Mouse (Mus musculus) stomach, embryonic 14.5 days (tissue): ENCODE results near the gene Taf3. TPM values are rescaled to one million over a fixed set of nuclear protein-coding genes. Genes with fewer than 3 reads are reported as not detected.

Experiments
- ATAC-seq: fragments of 200-750 bp; cut with Nextera tagmentation; 2 replicates; pipeline ENCODE4 v1.8.0; 2017; ENCODE audit warnings: low read depth, moderate TSS enrichment; ENCODE audit not compliant: insufficient number of reproducible peaks, insufficient read depth, low FRiP score
- H3K27ac ChIP-seq: fragments of 300-500 bp; sonication (generic); 2 replicates; pipeline ENCODE4 v1.5.1; 2014; ENCODE audit warnings: mild to moderate bottlenecking, low read length, moderate library complexity, mixed read lengths
- H3K27me3 ChIP-seq: fragments of 300-500 bp; sonication (generic); 2 replicates; pipeline ENCODE4 v1.6.1; 2014; ENCODE audit warnings: low read length, control low read depth, mixed read lengths; ENCODE audit not compliant: control insufficient read depth, insufficient read depth
- H3K36me3 ChIP-seq: fragments of 300-500 bp; sonication (generic); 2 replicates; pipeline ENCODE4 v1.6.1; 2014; ENCODE audit warnings: mild to moderate bottlenecking, control low read depth, low read length, moderate library complexity, mixed read lengths; ENCODE audit not compliant: control insufficient read depth, insufficient read depth
- H3K4me1 ChIP-seq: fragments of 300-500 bp; sonication (generic); 2 replicates; pipeline ENCODE4 v1.6.1; 2014; ENCODE audit warnings: low read length, control low read depth, mixed read lengths; ENCODE audit not compliant: control insufficient read depth, insufficient read depth
- H3K4me2 ChIP-seq: fragments of 300-500 bp; sonication (generic); replicated peaks from 2 replicates; pipeline ENCODE4 v1.6.1; 2014; ENCODE audit warnings: low read depth, low read length, control low read depth
- H3K4me3 ChIP-seq: fragments of 300-500 bp; sonication (generic); 2 replicates; pipeline ENCODE4 v1.5.1; 2014; ENCODE audit warnings: low read depth, low read length, control low read depth
- H3K9ac ChIP-seq: fragments of 300-500 bp; sonication (generic); replicated peaks from 2 replicates; pipeline ENCODE4 v1.6.1; 2014; ENCODE audit warnings: low read depth, mild to moderate bottlenecking, control low read depth, low read length, moderate library complexity, mixed read lengths
- H3K9me3 ChIP-seq: fragments of 300-500 bp; sonication (generic); 2 replicates; pipeline ENCODE4 v1.6.1; 2016; ENCODE audit warnings: low read depth, low read length, control low read depth; ENCODE audit not compliant: control insufficient read depth
- WGBS: fragments of 180-500 bp; shearing (Covaris S2); extraction: QIAGEN DNeasy Blood & Tissue Kit; methylation state at CpG from one replicate; pipeline ENCODE4 v1.1.7; 2014; 5-methylcytosine and 5-hydroxymethylcytosine counted together
- polyA plus RNA-seq: library from polyadenylated mRNA; unstranded; fragments of >200 nt; fragmentation: Nextera tagmentation; extraction: Ambion mirVana; gene quantifications from 2 replicates; pipeline ENCODE4 v1.2.1, GENCODE M21; 2014

Gene Taf3
- polyA plus RNA-seq, 1 experiment from 2014 or later, result 14.3 TPM

DNA sequence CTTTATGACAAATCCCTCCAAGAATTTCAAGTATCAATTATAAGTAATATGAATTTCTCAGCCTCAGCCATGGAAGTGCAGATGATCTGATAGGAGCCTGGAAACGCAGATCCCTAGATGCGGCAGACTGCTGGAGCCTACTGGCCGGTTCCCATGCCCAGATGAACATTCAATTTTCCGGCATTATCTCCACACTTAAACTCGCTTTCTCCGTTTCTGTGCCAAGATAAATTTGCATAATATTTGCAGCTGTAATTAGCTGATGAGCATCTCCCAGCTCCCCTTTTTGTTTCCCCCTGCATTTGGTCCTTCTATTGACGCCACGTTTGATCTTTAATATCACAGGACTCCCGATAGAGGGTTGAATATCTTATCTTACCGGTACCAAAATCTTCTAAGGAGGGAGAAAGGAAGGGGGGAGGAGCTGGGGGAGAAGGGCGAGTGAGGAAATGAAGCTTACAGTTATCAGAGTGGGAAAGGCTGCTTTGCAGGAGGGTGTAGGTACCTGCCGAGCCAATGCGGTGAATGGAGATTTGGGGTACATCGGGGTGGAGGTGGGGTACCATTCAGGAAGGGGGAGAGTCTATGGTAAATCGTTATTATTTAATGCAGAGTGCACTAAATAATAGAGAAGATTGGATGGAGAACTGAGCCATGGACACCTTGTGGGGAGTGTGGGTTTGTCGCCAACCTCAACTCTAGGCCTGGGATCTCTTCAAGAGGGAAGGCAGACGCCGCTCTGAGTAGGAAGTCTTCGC lies 153.4 kb downstream of the Taf3 start:
- peaks cover 65% of the 10 kb centered on the region for H3K27me3 ChIP-seq
- WGBS, result 1% methylated on average over 19 of the region's 19 CpGs
- no peak overlapping the region for H3K4me2 ChIP-seq
- H3K4me3 ChIP-seq, result no peak overlapping the region
- H3K4me1 ChIP-seq, result no peaks in the 10 kb centered on the region
- ATAC-seq, result no peak
- no peak overlapping the region for H3K9ac ChIP-seq
- no peaks in the 10 kb centered on the region for H3K36me3 ChIP-seq
- H3K9me3 ChIP-seq, result no peaks in the 10 kb centered on the region
- H3K27ac ChIP-seq, result no peak overlapping the region

DNA sequence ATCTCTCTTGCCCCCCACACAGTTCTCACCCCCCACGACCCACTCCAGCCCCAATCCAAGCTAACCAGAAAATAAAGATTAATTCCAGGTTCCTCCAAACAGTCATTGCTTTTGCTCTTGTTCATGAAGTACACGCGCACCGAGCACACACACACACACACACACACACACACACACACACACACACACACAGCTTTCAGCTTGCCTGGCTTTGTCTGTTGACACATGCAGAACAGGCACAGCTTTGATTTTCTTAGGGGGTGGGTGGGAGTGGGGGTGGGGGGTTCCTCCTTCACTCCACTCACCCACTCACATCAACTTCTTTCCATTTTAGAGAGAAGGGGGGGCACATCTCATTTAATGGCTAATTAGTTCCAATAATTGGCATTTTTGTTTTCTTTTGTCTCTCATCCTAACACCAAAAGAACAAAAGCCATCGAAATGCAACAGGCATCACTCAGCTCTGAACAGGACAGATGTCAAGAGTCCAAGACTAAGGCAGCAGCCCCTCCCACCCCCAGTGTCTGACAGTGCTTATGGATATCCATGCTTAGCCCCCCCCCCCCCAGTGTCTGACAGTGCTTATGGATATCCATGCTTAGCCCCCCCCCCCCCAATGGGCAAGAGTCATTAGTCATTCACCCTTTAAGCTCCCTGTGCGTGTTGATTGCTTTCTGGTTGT lies 155.0 kb downstream of the Taf3 start:
- H3K36me3 ChIP-seq, result no peaks in the 10 kb centered on the region
- no peak overlapping the region for H3K4me3 ChIP-seq
- no peak overlapping the region for H3K27ac ChIP-seq
- H3K9me3 ChIP-seq, result no peaks in the 10 kb centered on the region
- H3K4me1 ChIP-seq, result no peaks in the 10 kb centered on the region
- H3K4me2 ChIP-seq, result no peak overlapping the region
- WGBS, result 0% methylated on average over 6 of the region's 6 CpGs
- no peak overlapping the region for H3K9ac ChIP-seq
- ATAC-seq, result no peak
- H3K27me3 ChIP-seq, result peaks cover 70% of the 10 kb centered on the region

DNA sequence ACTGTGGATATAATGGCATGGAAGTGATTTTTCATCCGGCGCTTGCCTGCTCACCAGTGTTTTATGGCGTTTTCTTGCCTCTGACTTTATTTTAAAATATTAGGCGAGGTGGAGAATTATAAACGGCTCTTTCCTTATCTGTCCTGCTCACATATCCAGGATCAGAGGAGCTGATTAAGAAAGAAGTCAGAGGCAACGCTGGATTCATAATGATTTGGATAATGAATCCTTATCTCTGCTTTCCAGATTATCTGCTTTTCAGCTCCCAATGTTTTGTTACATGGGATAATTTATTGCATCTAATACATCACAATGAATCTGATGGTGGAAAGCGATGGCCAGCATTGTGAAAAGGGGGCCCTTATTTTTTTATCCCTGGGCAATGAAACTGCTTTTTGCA lies 155.9 kb downstream of the Taf3 start:
- no peaks in the 10 kb centered on the region for H3K4me1 ChIP-seq
- H3K27me3 ChIP-seq, result peaks cover 68% of the 10 kb centered on the region
- H3K4me2 ChIP-seq, result no peak overlapping the region
- no peaks in the 10 kb centered on the region for H3K36me3 ChIP-seq
- 5% methylated on average over 7 of the region's 7 CpGs for WGBS
- no peak overlapping the region for H3K9ac ChIP-seq
- no peak overlapping the region for H3K4me3 ChIP-seq
- no peak overlapping the region for H3K27ac ChIP-seq
- ATAC-seq, result no peak
- no peaks in the 10 kb centered on the region for H3K9me3 ChIP-seq

DNA sequence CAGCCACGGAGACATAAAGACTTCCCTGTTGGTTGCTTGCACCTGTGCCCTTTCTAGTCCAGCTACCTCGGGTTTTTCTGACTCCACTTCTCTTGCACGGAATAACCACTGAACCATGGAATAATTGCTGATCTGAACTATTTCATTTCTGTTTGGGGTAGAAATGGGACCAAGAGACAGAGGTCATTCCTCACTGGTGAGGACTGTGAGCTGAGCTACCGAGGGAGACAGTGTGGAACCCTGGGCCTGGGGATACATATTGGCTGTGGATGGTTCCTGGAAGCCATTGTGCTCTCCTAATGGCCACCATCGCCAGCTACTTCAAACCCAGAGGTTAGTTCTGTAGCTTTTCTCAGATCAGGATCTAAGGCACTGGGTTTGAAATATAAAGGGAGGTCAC lies 157.5 kb downstream of the Taf3 start:
- Histone ChIP-seq H3K4me3 (no peak overlapping the region), H3K9ac (no peak overlapping the region), H3K27ac (no peak overlapping the region), H3K4me2 (no peak overlapping the region), H3K9me3 (no peaks in the 10 kb centered on the region), H3K4me1 (no peaks in the 10 kb centered on the region), H3K27me3 (peaks cover 65% of the 10 kb centered on the region), H3K36me3 (no peaks in the 10 kb centered on the region)
- WGBS, result 4% methylated on average over 5 of the region's 5 CpGs
- ATAC-seq, result no peak

DNA sequence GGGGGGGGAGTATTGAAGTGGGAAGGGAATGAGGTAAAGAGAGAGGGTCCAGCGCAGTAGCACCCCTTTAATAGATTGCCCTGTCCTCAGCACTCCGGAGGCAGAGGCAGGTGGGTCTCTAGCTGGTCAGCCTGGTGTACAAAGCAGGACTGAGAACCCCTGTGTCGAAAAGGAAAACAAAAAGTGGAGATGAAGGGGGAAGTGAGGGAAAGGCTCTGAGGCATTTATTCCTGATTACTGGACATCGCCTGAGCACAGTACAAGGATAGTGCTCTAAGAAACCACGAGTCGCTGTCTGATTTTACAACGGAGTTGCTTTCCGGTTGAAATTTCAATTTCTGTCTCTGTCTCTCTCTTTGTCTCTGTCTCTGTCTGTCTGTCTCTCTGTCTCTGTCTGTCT lies 158.1 kb downstream of the Taf3 start:
- 10% methylated on average over 8 of the region's 8 CpGs for WGBS
- Histone ChIP-seq H3K36me3 (no peaks in the 10 kb centered on the region), H3K9ac (no peak overlapping the region), H3K27ac (no peak overlapping the region), H3K9me3 (no peaks in the 10 kb centered on the region), H3K4me2 (no peak overlapping the region), H3K27me3 (peaks cover 65% of the 10 kb centered on the region), H3K4me1 (no peaks in the 10 kb centered on the region), H3K4me3 (no peak overlapping the region)
- ATAC-seq, result no peak

DNA sequence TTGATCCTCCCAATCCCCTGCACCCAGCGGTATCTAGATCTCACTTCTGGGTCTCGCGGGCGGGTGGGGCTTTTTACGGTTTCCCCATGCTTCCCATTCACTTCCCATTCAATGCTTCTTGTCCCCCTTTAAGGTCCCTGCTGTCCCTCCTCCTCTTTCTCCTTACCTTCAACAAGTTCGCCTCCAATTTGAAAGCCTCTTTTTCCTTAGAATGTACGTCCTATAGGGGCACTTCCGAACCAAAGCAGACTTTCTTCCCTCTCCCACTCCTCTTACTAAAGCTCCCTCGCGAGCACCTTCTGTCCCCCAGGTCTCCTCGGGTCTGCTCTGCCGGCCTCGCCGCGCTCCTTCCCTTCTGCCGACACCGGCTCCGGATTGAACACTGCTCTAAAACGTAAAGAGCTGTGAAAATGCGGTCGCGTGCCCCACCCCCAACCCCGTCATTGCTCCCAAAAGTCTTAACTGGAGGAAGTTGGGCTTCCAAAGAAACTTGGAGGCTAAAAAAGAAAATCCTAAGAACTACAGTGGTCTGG lies 158.7 kb downstream of the Taf3 start, which contains the start of gene Gata3:
Gene Gata3 (minus strand): TSS at position 384 of the 533 bp plus-strand sequence.
- under 1% methylated on average over 23 of the region's 23 CpGs for WGBS

DNA sequence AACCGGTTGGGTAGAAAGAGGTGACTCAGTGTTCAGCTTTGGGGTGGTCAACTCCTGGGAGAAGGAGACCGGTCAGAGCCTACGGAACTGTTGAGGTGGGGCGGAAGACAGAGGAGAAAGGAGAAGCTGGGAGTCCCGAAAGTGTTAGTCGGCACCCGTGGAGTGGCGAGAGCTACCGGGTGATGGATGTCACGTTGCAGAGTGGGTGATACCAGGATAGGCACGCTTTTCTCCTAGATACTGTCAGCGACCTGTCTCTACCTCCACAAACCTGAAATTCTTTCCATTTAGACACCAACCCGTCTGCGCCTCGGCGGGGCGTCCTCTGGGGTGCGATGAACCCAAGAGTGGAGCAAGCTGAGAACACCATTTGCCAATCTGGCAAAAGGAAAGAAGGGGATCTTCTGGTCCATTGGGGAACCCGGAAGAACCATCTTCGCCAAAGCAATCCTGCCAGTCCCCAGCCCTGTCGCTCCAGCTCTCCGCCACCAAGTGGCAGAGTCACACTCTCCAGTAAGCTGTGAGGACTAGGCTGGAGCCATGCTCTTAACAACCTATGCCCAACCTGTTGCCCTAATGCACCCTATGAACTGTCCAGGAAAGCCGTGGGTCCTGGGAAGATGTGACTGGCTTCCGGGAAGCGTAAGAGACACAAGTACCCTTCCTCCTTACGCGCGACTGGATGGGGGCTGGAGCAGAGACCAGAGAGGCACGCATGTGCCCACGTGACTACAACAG lies 159.3 kb downstream of the Taf3 start, which contains the start of gene 9230102O04Rik:
Gene 9230102O04Rik (minus strand): TSS at position 628 of the 738 bp plus-strand sequence.
- 2% methylated on average over 30 of the region's 30 CpGs for WGBS
- Histone ChIP-seq H3K4me2 (peak within 1 kb of the TSS; percentile 26), H3K27ac (no peak within 1 kb of the TSS), H3K36me3 (no peaks in the 10 kb centered on the region), H3K4me1 (no peaks in the 10 kb centered on the region), H3K9ac (no peak within 1 kb of the TSS), H3K9me3 (no peaks in the 10 kb centered on the region), H3K4me3 (0 out of 2 replicates have a peak within 1 kb of the TSS, but pooled peaks have one; percentile 1), H3K27me3 (peaks cover 66% of the 10 kb centered on the region)
- ATAC-seq, result 0 out of 2 replicates have a peak, but pooled peaks have one; percentile 64

More for the DNA sequence above, 158.7 kb downstream of the Taf3 start, which contains the start of gene Gata3:
- H3K9ac ChIP-seq, result no peak within 1 kb of the TSS
- no peak for ATAC-seq
- H3K4me3 ChIP-seq, result 0 out of 2 replicates have a peak within 1 kb of the TSS, but pooled peaks have one; percentile 1
- no peaks in the 10 kb centered on the region for H3K4me1 ChIP-seq
- H3K9me3 ChIP-seq, result no peaks in the 10 kb centered on the region
- no peaks in the 10 kb centered on the region for H3K36me3 ChIP-seq
- no peak within 1 kb of the TSS for H3K27ac ChIP-seq
- H3K4me2 ChIP-seq, result peak within 1 kb of the TSS; percentile 26
- peaks cover 63% of the 10 kb centered on the region for H3K27me3 ChIP-seq

DNA sequence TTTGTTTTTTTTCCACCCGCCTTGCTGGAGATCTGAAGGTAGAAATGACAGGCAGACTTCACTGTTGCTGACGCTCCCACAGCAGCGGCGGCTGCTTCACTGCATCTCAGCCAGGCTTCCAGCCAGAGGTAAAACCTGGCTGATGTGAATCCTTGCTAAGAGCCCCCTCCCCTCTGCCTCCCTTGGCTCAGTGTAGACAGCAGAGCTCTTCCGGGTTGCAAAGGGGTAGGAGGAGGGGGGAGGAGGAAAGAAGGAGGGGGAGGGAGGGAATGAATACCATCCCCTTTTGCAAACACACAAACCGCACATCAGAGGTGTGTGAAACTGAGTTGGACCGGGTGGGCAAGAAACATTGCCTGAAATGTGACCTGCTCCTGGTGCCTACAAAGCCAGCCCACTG lies 160.8 kb downstream of the Taf3 start:
- Histone ChIP-seq H3K4me3 (no peak overlapping the region), H3K27ac (no peak overlapping the region), H3K4me2 (no peak overlapping the region), H3K27me3 (peaks cover 60% of the 10 kb centered on the region), H3K9me3 (no peaks in the 10 kb centered on the region), H3K4me1 (no peaks in the 10 kb centered on the region), H3K36me3 (no peaks in the 10 kb centered on the region), H3K9ac (no peak overlapping the region)
- ATAC-seq, result no peak
- WGBS, result 4% methylated on average over 7 of the region's 7 CpGs
